ENCODE assay signal across 9 mouse cellular contexts in genomic region chr3:26834178-26835050, GRCm38 (mm10).
A peak's percentile ranks its signal among the peaks of the same experiment; 100 is the strongest.
DNase-seq lines count a peak whose midpoint lies in the region; ATAC-seq and TF ChIP-seq lines count a peak whose summit lies in the region.
"Had no signal": no experiment of that assay in that cellular context is flagged by ENCODE, and none has a peak within 500 bp of the region (broad histone marks: within the 10 kb centered on the region; RNA-seq: fewer than 3 reads in every experiment).

No protein-coding gene starts in this region.

- peaks cover 10% of the 10 kb centered on the region; the same call in 1 of the 2 replicates for H3K4me1 ChIP-seq in heart, embryonic 13.5 days
- no peaks in the 10 kb centered on the region for H3K4me1 ChIP-seq in heart, adult 2 months (ENCODE audit: control insufficient read depth, insufficient read depth, low read length)
- H3K4me1 ChIP-seq in embryonic facial prominence, embryonic 10.5 days: no peaks in the 10 kb centered on the region
- no peaks in the 10 kb centered on the region for H3K4me1 ChIP-seq in kidney, embryonic 16.5 days (ENCODE audit: insufficient read depth, low read length)
- H3K4me1 ChIP-seq in midbrain, embryonic 15.5 days: peaks cover 22% of the 10 kb centered on the region

- TF ChIP-seq POLR2A in heart, adult 2 months (IDR thresholded peaks at IDR 0.05; ENCODE audit: insufficient read depth, low read depth, low read length): no peak

- H3K9me3 ChIP-seq in heart, embryonic 13.5 days: no peaks in the 10 kb centered on the region
- H3K9me3 ChIP-seq in embryonic facial prominence, embryonic 10.5 days: no peaks in the 10 kb centered on the region
- no peaks in the 10 kb centered on the region for H3K9me3 ChIP-seq in kidney, embryonic 16.5 days (ENCODE audit: low read length)
- H3K9me3 ChIP-seq in midbrain, embryonic 15.5 days: no peaks in the 10 kb centered on the region
- H3K9me3 ChIP-seq: G1E had no signal

- no peak for ATAC-seq in heart, embryonic 13.5 days (ENCODE audit: extremely low read depth, insufficient number of reproducible peaks, low FRiP score, low TSS enrichment)
- peak; percentile 82; the same call in 1 of the 2 replicates for ATAC-seq in kidney, embryonic 16.5 days (ENCODE audit: low FRiP score, low TSS enrichment)
- peak; percentile 77 for ATAC-seq in midbrain, embryonic 15.5 days (replicated peaks)
- ATAC-seq in megakaryocyte, adult 5-6 weeks (ENCODE audit: poor library complexity, severe bottlenecking): no peak

- H3K27me3 ChIP-seq in heart, embryonic 13.5 days (replicated peaks): no peaks in the 10 kb centered on the region
- no peaks in the 10 kb centered on the region for H3K27me3 ChIP-seq in heart, adult 2 months (ENCODE audit: control insufficient read depth, insufficient read depth, low read length)
- H3K27me3 ChIP-seq in embryonic facial prominence, embryonic 10.5 days (replicated peaks; ENCODE audit: low read depth, poor library complexity, severe bottlenecking): no peaks in the 10 kb centered on the region
- no peaks in the 10 kb centered on the region for H3K27me3 ChIP-seq in kidney, embryonic 16.5 days (ENCODE audit: insufficient read depth, low read length)
- no peaks in the 10 kb centered on the region for H3K27me3 ChIP-seq in midbrain, embryonic 15.5 days (replicated peaks)

- TF ChIP-seq CTCF in heart, adult 2 months (IDR thresholded peaks at IDR 0.05): no peak

- no peak overlapping the region for H3K27ac ChIP-seq in heart, embryonic 13.5 days (replicated peaks)
- no peak overlapping the region for H3K27ac ChIP-seq in heart, adult 2 months
- no peak overlapping the region; the same call in 1 of the 2 replicates for H3K27ac ChIP-seq in embryonic facial prominence, embryonic 10.5 days (replicated peaks)
- H3K27ac ChIP-seq in kidney, embryonic 16.5 days (ENCODE audit: low read length): no peak overlapping the region
- peak overlapping the region; percentile 38 for H3K27ac ChIP-seq in midbrain, embryonic 15.5 days

- no peak overlapping the region for H3K4me2 ChIP-seq in heart, embryonic 13.5 days
- no peak overlapping the region for H3K4me2 ChIP-seq in kidney, embryonic 16.5 days (replicated peaks; ENCODE audit: low read depth, low read length)
- H3K4me2 ChIP-seq in midbrain, embryonic 15.5 days: no peak overlapping the region

- DNase-seq in heart, adult 2 months: no peak
- peak; percentile 46 for DNase-seq in ES-CJ7 (ENCODE audit: low read depth, low spot score)
- peak; percentile 44 for DNase-seq in embryonic facial prominence, embryonic 10.5 days (ENCODE audit: low spot score)
- no peak for DNase-seq in lung, postnatal 4 days

- WGBS in heart, embryonic 13.5 days: 59% methylated on average over 21 of the region's 21 CpGs
- 70% methylated on average over 21 of the region's 21 CpGs for WGBS in heart, adult 2 months
- 76% methylated on average over 21 of the region's 21 CpGs for WGBS in embryonic facial prominence, embryonic 10.5 days
- 65% methylated on average over 21 of the region's 21 CpGs for WGBS in kidney, embryonic 16.5 days
- 51% methylated on average over 21 of the region's 21 CpGs for WGBS in midbrain, embryonic 15.5 days

- no peak for TF ChIP-seq EP300 in heart, adult 2 months (IDR thresholded peaks at IDR 0.05; ENCODE audit: insufficient read depth, low read depth, low read length)

- no peaks in the 10 kb centered on the region for H3K79me2 ChIP-seq in heart, adult 2 months (replicated peaks; ENCODE audit: control insufficient read depth, insufficient read depth, low read length)

- H3K9ac ChIP-seq in heart, embryonic 13.5 days: 0 out of 2 replicates have a peak overlapping the region, but pooled peaks have one; percentile 19
- H3K9ac ChIP-seq in heart, adult 2 months (ENCODE audit: low read depth, low read length): no peak overlapping the region
- H3K9ac ChIP-seq in kidney, embryonic 16.5 days (replicated peaks; ENCODE audit: low read length): no peak overlapping the region
- no peak overlapping the region for H3K9ac ChIP-seq in midbrain, embryonic 15.5 days

- H3K36me3 ChIP-seq in heart, embryonic 13.5 days: no peaks in the 10 kb centered on the region
- H3K36me3 ChIP-seq in heart, adult 2 months (ENCODE audit: control insufficient read depth, insufficient read depth, low read length): no peaks in the 10 kb centered on the region
- no peaks in the 10 kb centered on the region for H3K36me3 ChIP-seq in embryonic facial prominence, embryonic 10.5 days (replicated peaks)
- no peaks in the 10 kb centered on the region for H3K36me3 ChIP-seq in kidney, embryonic 16.5 days (ENCODE audit: insufficient read depth, low read length)
- H3K36me3 ChIP-seq in midbrain, embryonic 15.5 days (replicated peaks): no peaks in the 10 kb centered on the region
- H3K36me3 ChIP-seq: G1E had no signal

- intact Hi-C loops in heart, adult 2 months (cut with DNase I): no loop called here

- no peak overlapping the region for H3K4me3 ChIP-seq in heart, embryonic 13.5 days
- no peak overlapping the region for H3K4me3 ChIP-seq in heart, adult 2 months
- no peak overlapping the region for H3K4me3 ChIP-seq in embryonic facial prominence, embryonic 10.5 days
- no peak overlapping the region for H3K4me3 ChIP-seq in kidney, embryonic 16.5 days (ENCODE audit: low read length)
- H3K4me3 ChIP-seq in midbrain, embryonic 15.5 days: no peak overlapping the region

Comparison
In these comparisons a context has a peak if more than half of its experiments do, and no peak if none do; other contexts are left out.
1. ATAC-seq: peak in kidney, embryonic 16.5 days (single experiment) and midbrain, embryonic 15.5 days (single experiment); none in heart, embryonic 13.5 days (single experiment) and megakaryocyte, adult 5-6 weeks (single experiment).
2. DNase-seq: peak in ES-CJ7 (single experiment) and embryonic facial prominence, embryonic 10.5 days (single experiment); none in heart, adult 2 months (0 of 2) and lung, postnatal 4 days (0 of 2).